Mouse (Mus musculus) bone marrow, adult 2 months (tissue): ENCODE data around the gene Usp19. TPM values are rescaled to one million over a fixed set of nuclear protein-coding genes. Genes with fewer than 3 reads are reported as not detected.

ENCODE experiments used
- H3K27ac ChIP-seq: fragments of 200-500 bp; 2 replicates; pipeline ENCODE4 v1.5.1; 2012; ENCODE audit warnings: low read depth, mild to moderate bottlenecking, control low read depth, inconsistent platforms, low read length; ENCODE audit not compliant: control insufficient read depth, poor library complexity, insufficient read depth
- H3K4me1 ChIP-seq: fragments of 200-500 bp; 2 replicates; pipeline ENCODE4 v1.6.1; 2011; ENCODE audit warnings: low read length; ENCODE audit not compliant: control insufficient read depth, insufficient read depth
- H3K4me3 ChIP-seq: fragments of 200-500 bp; replicated peaks from 2 replicates; pipeline ENCODE3; 2011; ENCODE audit warnings: mild to moderate bottlenecking, low read depth, low read length, control low read depth; ENCODE audit not compliant: control insufficient read depth
- CTCF ChIP-seq: fragments of 200-500 bp; IDR thresholded peaks from 2 replicates; pipeline ENCODE4 v1.5.1; 2011; ENCODE audit warnings: low read length, control low read depth; ENCODE audit not compliant: control insufficient read depth, insufficient read depth
- POLR2A ChIP-seq: fragments of 200-500 bp; IDR thresholded peaks from 2 replicates; pipeline ENCODE4 v1.6.1; 2011; ENCODE audit warnings: low read depth, mild to moderate bottlenecking, control low read depth, low read length, borderline replicate concordance; ENCODE audit not compliant: control insufficient read depth
- WGBS: fragments of 180-500 bp; shearing (Covaris S2); methylation state at CpG from one replicate; pipeline ENCODE4 v1.1.7; 2018; 5-methylcytosine and 5-hydroxymethylcytosine counted together
- polyA plus RNA-seq: library from polyadenylated mRNA; stranded (reverse); fragments of >200 nt; gene quantifications from 2 replicates; pipeline ENCODE4 v1.2.4, GENCODE M21; 2011; ENCODE audit warnings: low replicate concordance; ENCODE audit not compliant: missing spikeins, insufficient read depth, insufficient read length

Gene Usp19
- polyA plus RNA-seq, 1 experiment, result 94.4 TPM

- Histone ChIP-seq H3K4me1 (peaks cover 2% of the 10 kb centered on the region), H3K4me3 (peak within 1 kb of the TSS; percentile 76), H3K27ac (peak within 1 kb of the TSS; percentile 55)
- TF ChIP-seq POLR2A (no peak), CTCF (no peak)
- whole genome bisulfite sequencing, result 35% methylated on average over 11 of the region's 11 CpGs
These were observed 29.2 kb upstream of the Usp19 start, which contains the start of gene Klhdc8b for GRCm38 (mm10) chr9:108461181-108461631. Gene Klhdc8b, minus strand, starts transcription at chr9:108461581.

- TF ChIP-seq POLR2A, result no peak
- TF ChIP-seq CTCF, result no peak
- peak overlapping the region; percentile 26 for H3K4me3 ChIP-seq
- H3K27ac ChIP-seq, result no peak overlapping the region
- WGBS, result 89% methylated on average over 5 of the region's 5 CpGs
- H3K4me1 ChIP-seq, result peaks cover 2% of the 10 kb centered on the region
These were observed 28.7 kb upstream of the Usp19 start for GRCm38 (mm10) chr9:108461675-108462074.

GRCm38 (mm10) chr9:108462192-108462591 is 28.2 kb upstream of the Usp19 start:
- Histone ChIP-seq H3K4me1 (peaks cover 2% of the 10 kb centered on the region), H3K27ac (no peak overlapping the region), H3K4me3 (no peak overlapping the region)
- TF ChIP-seq POLR2A, result no peak
- TF ChIP-seq CTCF, result no peak
- WGBS, result 84% methylated on average over 10 of the region's 10 CpGs

DNA sequence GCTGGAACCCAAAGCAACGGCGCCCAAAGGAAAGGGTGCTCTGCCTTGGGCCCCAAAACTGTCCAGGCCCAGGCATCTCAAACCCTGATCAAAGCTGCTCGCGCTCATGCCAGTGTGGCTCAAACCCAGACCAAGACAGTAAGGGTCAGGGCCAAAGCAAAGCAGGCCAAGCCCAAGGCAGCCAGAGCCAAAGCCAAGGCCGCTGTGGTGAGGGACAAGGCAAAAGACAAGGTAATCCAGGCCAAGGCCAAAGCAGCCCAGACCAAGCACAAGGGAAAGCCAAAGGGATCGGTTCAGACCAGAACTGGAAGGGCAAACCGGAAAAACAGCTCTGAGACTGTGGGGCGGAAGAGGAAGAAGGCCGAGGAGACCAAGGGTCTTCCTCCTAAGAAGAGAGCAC is 26.7 kb upstream of the Usp19 start:
- WGBS, result 95% methylated on average over 9 of the region's 9 CpGs
- no peak for TF ChIP-seq CTCF
- no peak for TF ChIP-seq POLR2A
- Histone ChIP-seq H3K27ac (no peak overlapping the region), H3K4me3 (no peak overlapping the region), H3K4me1 (peaks cover 2% of the 10 kb centered on the region)

DNA sequence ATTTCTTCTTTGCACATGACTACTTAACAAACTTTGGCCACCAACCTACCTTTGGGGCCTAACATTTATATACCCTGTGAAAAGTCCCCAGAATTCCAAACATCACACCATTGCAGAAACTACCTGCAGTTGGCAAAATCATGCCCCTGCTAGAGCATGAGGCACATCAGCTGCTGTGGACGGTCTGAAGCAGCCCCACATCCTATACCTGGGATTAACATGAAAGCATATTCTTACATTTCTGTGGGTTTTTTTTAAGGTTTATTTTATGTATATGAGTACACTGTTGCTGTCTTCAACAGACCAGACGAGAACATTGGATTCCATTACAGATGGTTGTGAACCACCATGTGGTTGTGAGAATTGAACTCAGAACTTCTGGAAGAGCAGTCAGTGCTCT is 24.2 kb upstream of the Usp19 start:
- no peak for TF ChIP-seq POLR2A
- TF ChIP-seq CTCF, result no peak
- Histone ChIP-seq H3K4me3 (no peak overlapping the region), H3K27ac (no peak overlapping the region), H3K4me1 (peaks cover 2% of the 10 kb centered on the region)
- WGBS, result 90% methylated on average over 2 of the region's 2 CpGs

GRCm38 (mm10) chr9:108469430-108469829 is 21.0 kb upstream of the Usp19 start:
- no peak for TF ChIP-seq CTCF
- no peak for TF ChIP-seq POLR2A
- H3K27ac ChIP-seq, result no peak overlapping the region
- H3K4me3 ChIP-seq, result no peak overlapping the region
- WGBS, result 83% methylated on average over 5 of the region's 5 CpGs
- H3K4me1 ChIP-seq, result no peaks in the 10 kb centered on the region

DNA sequence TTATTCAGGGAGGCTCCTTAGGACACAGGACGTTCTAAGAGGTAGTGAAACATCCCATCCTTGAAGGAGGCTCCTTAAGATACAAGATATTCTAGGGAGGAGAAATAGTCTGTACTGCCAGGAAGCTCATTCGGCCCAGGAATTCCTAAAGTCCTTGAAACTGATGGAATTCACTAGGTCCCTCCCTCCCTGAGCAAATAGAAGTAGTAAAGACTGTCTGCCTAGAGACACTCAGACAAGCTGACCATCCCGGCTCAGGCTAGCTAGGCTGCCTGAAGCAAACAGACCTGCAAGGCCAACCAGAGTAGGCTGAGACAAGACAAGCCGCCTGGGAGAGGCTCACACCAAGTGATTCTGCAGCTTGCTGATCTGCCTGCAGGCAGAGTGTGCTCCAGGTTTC is 20.6 kb upstream of the Usp19 start:
- WGBS, result 80% methylated on average over 4 of the region's 4 CpGs
- Histone ChIP-seq H3K27ac (no peak overlapping the region), H3K4me1 (no peaks in the 10 kb centered on the region), H3K4me3 (no peak overlapping the region)
- no peak for TF ChIP-seq POLR2A
- TF ChIP-seq CTCF, result no peak

DNA sequence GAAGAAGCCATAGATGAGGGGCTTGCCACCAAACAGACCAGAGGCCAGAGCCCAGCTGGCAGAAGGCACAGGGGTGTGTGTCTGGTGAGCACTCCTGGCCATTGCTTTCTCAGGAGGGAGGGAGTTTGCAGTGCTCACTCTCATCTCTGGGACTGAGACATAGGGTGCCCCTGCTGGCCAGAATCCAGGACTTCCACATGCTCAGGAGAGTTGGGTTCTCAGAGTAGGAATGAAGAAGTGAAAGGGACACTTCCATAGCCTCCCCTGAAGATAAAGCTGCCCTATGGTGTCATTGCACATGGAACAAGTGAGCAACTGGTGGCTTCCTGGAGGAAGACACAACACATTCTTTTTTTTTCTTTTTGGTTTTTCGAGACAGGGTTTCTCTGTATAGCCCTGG is 15.9 kb upstream of the Usp19 start:
- TF ChIP-seq CTCF, result no peak
- TF ChIP-seq POLR2A, result no peak
- Histone ChIP-seq H3K4me3 (no peak overlapping the region), H3K27ac (no peak overlapping the region), H3K4me1 (no peaks in the 10 kb centered on the region)
- 33% methylated on average over 1 of the region's 1 CpGs for WGBS

DNA sequence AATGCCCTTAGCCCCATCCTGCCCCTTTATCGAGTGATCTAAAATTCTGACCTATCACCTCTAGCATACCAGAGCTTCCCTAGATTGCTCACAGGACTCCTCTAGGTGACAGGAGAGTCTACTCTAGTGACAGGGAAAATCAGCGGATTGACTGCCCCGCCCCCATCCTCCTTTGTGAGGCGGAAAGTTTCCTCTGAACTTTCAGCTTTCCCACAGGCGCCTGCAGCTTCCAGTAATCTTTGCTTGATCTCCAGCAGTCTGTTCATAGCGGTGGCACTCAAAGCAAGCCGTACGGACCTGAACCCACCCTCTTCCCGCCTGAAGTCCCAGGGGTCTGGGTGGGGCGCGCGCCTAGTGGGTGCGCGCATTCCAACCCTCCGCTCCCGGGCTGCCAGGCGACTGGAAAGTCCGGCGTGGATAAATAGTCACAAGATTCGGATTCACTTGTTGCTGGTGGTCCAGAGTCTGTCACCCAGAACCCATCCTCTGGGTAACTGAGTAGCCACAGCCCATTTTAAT is 11.7 kb upstream of the Usp19 start:
- WGBS, result under 1% methylated on average over 20 of the region's 20 CpGs
- Histone ChIP-seq H3K4me1 (no peaks in the 10 kb centered on the region), H3K27ac (no peak overlapping the region), H3K4me3 (no peak overlapping the region)
- TF ChIP-seq POLR2A, result no peak
- no peak for TF ChIP-seq CTCF
